ENCODE assay signal across 21 mouse cellular contexts in the genomic region with DNA sequence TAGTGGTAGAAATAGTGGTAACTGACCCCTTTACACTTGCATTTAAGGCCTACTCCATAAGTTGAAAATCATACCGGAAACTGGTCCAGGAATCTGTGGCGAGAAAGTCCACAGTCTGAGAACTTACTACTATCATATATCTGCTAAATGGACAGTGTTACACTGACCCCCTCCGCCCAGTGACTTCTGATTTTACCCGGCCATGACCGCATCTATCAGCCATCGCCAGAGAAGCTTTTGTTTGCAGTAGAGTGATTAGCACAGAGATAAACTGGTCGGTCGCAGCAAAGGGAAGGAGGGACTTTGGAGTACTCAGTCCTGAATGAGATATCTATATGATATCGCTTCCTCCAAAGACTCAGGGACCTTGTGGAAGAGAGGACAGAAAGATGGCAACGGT. TPM values are rescaled to one million over a fixed set of nuclear protein-coding genes. Genes with fewer than 3 reads are reported as not detected.
"Had no signal": no experiment of that assay in that cellular context is flagged by ENCODE, and none has a peak within 500 bp of the region (broad histone marks: within the 10 kb centered on the region; RNA-seq: fewer than 3 reads in every experiment).

No protein-coding gene starts in this region.

- H3K4me2 ChIP-seq: lung, embryonic 15.5 days; midbrain, embryonic 11.5 days; midbrain, embryonic 13.5 days; midbrain, embryonic 15.5 days; neural tube, embryonic 12.5 days; stomach, embryonic 15.5 days had no signal

- H3K27ac ChIP-seq: lung, embryonic 15.5 days; macrophage; midbrain, embryonic 13.5 days; midbrain, embryonic 15.5 days; neural tube, embryonic 12.5 days; stomach, embryonic 15.5 days; stomach, postnatal 0 days had no signal

- H3K4me1 ChIP-seq: lung, embryonic 15.5 days; megakaryocyte, embryonic 14.5 days; midbrain, embryonic 13.5 days; midbrain, embryonic 15.5 days; neural tube, embryonic 12.5 days; stomach, embryonic 15.5 days had no signal

- ATAC-seq: liver, postnatal 0 days; lung, postnatal 0 days; midbrain, embryonic 13.5 days; midbrain, embryonic 15.5 days had no signal

- H3K36me3 ChIP-seq: lung, embryonic 15.5 days; midbrain, embryonic 13.5 days; midbrain, embryonic 15.5 days; neural tube, embryonic 12.5 days; stomach, embryonic 15.5 days had no signal

- DNase-seq: liver, postnatal 0 days; lung, adult 2 months; lung, postnatal 14 days; lung, postnatal 36 days; right cerebral cortex, postnatal 14 days; thymus, adult 2 months; thymus, postnatal 25 days; thymus, postnatal 4 days had no signal

- H3K4me3 ChIP-seq: lung, embryonic 15.5 days; megakaryocyte, embryonic 14.5 days; midbrain, embryonic 13.5 days; midbrain, embryonic 15.5 days; neural tube, embryonic 12.5 days; stomach, embryonic 15.5 days had no signal

- H3K27me3 ChIP-seq: lung, embryonic 15.5 days; megakaryocyte, embryonic 14.5 days; midbrain, embryonic 13.5 days; midbrain, embryonic 15.5 days; neural tube, embryonic 12.5 days; stomach, embryonic 15.5 days had no signal

- H3K9me3 ChIP-seq: lung, embryonic 15.5 days; midbrain, embryonic 13.5 days; midbrain, embryonic 15.5 days; neural tube, embryonic 12.5 days; stomach, embryonic 15.5 days had no signal

- H3K9ac ChIP-seq: liver, postnatal 0 days; lung, embryonic 15.5 days; midbrain, embryonic 13.5 days; midbrain, embryonic 15.5 days; neural tube, embryonic 12.5 days; stomach, embryonic 15.5 days had no signal

RNA-seq across cellular contexts. Expression of a gene that starts 15.2 kb away (rescaled TPM):
- total RNA-seq: megakaryocyte progenitor cell, adult 5-6 weeks; monocyte, adult 5-6 weeks; neutrophil, adult 5-6 weeks had no signal
- polyA plus RNA-seq: liver, postnatal 0 days; macrophage had no signal
